Mouse (Mus musculus) common myeloid progenitor, adult 5-6 weeks (primary cell): ENCODE results near the gene Frmpd2. TPM values are rescaled to one million over a fixed set of nuclear protein-coding genes. Genes with fewer than 3 reads are reported as not detected.

Experiments used
- ATAC-seq: replicated peaks from 2 replicates; pipeline ENCODE4 v1.8.0; 2016; ENCODE audit warnings: low read depth, mild to moderate bottlenecking, moderate TSS enrichment, inconsistent platforms; ENCODE audit not compliant: poor library complexity, severe bottlenecking
- total RNA-seq: library from RNA; stranded (forward); fragments of 200-1000, 187-1606 nt; gene quantifications from 2 replicates; pipeline ENCODE4 v1.2.3, GENCODE M21; 2017

Frmpd2 gene
- total RNA-seq, 1 experiment from 2014 or later = not detected

DNA sequence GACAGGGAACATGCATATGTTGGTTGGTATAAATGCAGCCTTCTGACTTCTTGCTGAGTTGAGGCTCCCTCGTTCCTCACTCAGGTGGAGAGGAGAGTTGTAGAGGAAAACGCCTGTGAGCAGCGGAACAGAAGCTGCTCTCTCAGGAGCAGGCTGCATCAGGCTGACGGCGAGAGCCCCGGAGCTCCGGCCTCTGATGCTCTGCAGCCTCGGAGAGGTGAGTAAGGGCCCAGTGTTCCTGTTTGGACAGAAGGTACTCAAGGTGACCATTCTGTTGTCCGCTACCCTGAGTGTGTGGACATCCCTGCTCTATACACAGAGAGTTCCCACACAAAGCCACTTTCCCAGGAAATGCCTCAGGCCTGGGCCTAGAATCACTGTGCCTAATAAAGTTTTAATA is 31.8 kb downstream of the Frmpd2 start:
- ATAC-seq = no peak

DNA sequence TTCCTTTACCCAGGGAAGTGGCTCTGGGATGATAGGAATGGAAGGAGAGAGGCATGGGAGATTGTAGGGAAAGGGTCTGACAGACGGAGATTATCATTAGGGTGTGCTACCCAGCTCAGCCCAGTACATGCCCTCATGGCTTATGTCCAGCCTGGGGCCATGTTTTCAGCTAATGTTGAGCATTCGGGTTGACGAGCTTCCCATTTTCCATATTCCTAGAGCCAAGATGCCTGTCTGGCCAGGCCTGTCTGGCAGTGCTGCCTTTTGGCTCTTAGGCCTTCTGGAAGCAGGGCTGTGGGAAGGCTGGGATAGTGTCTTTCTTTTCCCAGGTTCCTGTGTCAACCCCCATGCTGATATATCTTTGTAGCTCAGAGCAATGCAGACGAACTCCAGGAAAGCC is 35.2 kb downstream of the Frmpd2 start:
- no peak for ATAC-seq

DNA sequence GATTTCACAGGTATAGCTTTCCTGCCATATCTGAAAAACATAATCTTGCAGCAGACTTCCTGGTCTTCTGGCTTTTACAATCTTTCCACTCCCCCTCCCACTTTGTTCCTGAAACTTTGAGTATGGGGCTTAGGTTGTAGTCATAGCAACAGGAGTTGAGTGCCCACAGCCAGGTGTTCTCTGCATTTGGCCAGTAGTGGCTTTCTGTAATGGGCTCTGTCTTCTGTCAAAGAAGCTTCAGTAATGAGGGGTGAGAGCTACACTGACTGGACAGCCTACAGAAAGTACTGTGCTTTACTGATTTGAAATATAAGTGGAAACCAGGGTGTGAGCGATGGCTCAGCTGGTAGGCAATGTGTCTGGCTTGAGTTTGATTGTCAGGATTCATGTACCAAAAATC is 37.2 kb downstream of the Frmpd2 start:
- ATAC-seq = no peak

DNA sequence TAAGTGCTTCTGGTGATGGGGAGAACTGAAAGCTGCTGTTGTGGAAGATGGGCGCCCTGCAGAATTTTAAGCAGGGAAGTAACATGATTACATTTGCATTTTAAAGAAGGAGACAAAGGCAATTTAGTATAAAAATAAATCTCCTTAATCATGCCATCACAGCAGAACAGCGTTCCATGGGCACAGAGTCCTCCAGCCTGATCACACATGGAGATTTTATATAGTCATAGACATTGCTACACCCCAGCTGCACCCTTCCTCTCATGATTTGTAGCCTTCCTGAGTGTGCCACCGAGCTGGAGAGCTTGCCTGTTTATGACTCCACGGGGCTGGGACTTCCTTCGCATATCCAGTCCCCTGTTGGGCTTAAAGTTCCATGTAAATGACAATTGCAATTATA is 42.4 kb downstream of the Frmpd2 start:
- no peak for ATAC-seq

GRCm38 (mm10) chr14:33514756-33515285 is 43.3 kb downstream of the Frmpd2 start:
- ATAC-seq = no peak

DNA sequence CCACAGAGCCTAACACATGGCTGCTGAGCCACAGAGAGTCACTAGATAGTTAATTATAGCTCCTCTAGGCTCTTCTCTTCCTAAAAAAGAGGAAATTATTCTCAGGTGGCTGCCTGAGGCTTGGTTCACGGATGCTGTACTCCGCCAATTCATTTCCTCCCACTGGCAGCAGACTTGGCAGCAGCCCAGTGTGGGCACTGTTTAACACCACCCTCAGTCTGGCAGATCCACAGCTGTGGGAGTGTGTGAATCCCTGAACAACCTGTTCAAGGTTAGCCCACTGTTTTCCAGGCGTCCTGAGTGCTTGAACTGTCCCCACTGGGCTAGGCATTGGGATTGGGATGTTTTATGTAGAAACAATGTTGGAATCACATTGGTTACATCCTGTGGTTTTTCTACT is 50.0 kb downstream of the Frmpd2 start:
- ATAC-seq = peak; percentile 93

DNA sequence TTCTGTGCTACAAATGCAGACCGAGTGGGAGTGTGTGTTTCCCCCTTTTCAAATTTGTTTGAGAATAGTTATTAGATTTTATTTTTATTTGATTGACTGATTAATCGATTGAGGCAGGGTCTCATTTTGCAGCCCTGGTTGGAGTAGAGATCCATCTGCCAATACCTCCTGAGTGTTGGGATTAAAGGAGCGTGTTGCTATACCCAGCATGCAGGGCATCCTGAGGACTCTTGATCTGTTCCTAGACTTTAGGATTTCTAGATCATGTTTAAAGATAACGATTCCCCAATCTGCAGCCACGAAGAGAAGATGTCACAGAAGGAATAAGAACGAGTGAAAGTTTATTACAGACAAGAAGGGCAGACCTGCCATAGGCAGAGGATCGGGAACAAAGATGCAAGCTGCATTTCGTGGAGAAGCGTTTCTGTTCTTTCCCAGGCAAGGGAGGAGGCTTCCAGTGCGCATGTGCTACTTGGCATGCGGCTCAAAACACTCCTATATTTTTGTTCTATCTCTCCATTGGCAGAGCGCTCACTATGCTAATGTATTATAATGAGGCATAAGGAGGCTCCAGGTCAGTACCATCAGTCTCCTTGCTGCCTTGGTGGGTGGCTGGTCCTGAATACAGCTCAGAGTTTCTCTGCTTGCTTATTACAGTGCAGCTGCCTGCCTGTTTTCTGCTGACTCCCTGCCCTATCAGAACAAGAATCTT is 53.9 kb downstream of the Frmpd2 start:
- ATAC-seq = no peak

DNA sequence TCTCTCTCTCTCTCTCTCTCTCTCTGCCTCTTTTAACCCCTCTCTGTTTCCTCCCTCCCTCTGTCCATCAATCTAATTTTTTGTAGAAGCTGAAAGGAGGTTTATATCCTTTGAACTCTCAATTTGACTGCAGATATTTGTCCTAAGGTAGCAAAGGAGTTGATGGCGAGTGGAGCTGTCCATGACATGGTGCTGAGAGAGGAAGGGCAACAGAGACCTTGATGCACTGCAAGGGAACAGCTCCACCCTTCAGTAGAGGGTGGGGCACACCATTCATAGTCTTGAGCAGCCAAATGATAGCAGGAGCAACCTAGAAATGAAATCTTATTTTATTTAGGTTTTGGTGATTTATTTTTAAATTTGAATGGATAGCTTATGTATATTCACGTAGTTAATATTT is 55.1 kb downstream of the Frmpd2 start:
- no peak for ATAC-seq

- ATAC-seq = no peak
These were observed 56.4 kb downstream of the Frmpd2 start for GRCm38 (mm10) chr14:33527938-33528337.

DNA sequence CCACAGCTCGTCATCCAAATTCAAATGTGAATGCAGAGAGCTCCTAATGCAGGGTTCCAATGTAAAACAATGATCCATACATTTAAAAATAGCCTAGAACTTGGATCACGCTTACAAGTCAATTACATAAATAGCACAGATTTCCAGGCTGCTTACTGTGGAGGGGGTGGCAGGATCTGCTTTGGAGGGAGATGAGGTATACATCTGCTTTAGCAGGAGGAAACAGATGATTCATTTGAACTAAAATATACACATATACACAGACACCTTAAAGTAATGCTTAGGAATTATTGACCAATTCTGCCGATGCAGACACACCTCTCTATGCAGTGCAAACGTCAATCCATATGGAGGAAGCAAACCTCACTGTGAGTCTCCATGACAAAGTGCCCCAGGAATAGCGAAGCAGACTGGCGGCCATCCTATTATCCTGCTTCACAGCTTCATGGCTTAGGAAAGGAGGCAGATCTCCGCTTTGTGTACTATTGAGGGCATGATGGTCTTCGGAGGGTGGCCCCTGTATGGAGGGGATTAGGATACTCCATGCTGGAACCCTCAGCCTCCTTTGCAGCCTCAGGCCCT is 59.9 kb downstream of the Frmpd2 start:
- no peak for ATAC-seq

- no peak for ATAC-seq
These were observed 61.3 kb downstream of the Frmpd2 start for GRCm38 (mm10) chr14:33532792-33533191.

GRCm38 (mm10) chr14:33533516-33533915 is 62.0 kb downstream of the Frmpd2 start:
- no peak for ATAC-seq

- ATAC-seq = no peak
These were observed 63.8 kb downstream of the Frmpd2 start for GRCm38 (mm10) chr14:33535317-33535716.

DNA sequence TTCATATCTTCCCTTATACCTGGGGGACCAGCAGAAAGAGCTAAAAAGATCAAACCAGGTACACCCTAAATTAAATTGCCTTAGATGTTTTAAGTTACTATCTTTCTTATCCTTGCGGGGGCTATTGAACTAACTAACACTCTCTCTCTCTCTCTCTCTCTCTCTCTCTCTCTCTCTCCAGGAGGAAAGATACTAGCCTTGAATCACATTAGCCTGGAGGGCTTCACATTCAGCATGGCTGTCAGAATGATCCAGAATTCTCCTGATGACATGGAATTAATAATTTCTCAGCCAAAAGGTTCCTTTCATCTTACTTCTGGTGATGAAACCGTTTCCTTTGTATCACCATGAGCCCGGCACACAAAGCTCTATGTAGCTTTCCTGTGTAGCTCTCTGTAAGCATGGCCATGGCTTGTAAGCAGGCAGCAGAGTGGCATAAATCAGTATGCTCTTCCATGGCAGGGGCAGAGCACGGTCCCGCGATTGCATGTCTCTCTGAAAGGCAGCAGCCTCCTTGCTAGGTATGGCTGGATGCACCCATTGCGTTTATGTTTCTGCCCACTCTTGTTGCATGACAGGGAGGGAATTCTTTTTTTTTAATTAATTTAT is 68.2 kb downstream of the Frmpd2 start:
- no peak for ATAC-seq

GRCm38 (mm10) chr14:33545565-33546143 is 74.2 kb downstream of the Frmpd2 start:
- no peak for ATAC-seq

GRCm38 (mm10) chr14:33548650-33549049 is 77.2 kb downstream of the Frmpd2 start:
- ATAC-seq = no peak

- no peak for ATAC-seq
These were observed 78.4 kb downstream of the Frmpd2 start for GRCm38 (mm10) chr14:33549856-33550255.

DNA sequence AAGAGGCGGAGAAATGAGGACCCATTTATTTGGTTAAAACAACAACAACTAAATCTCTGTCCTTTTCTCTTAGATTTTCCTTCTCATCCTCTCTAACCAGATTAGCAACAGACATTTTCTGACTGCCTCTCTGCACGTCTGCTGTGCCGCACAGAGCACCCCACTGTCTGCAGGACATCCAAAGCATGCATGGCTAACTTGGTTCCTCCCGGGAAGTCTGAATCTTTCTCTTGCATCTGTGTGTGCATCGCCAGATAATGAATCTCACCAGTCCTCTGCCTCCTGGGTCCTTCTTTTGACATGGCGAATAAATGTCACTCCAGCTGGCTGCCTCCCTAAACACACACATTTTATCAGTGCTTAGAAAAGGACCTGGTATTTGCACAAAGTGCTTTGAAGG is 99.2 kb downstream of the Frmpd2 start:
- no peak for ATAC-seq

DNA sequence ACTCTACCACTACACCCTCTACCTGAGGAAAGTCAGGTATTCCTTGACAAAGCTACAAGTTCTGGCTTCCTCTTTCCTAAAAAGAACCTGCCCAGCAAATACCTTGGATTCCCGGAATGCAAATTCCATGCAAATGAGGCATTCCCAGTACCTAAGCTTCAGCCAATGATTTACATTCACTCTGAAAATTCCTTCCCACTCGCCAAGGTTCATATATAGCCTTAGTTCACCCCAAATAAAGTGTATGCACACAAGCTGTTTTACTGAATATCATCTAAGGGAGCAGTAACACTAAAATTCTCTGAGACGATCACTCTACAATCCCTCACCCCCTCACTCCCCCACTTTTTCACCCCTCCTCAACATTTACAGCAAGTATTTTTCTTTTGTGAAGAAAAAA is 102.1 kb downstream of the Frmpd2 start:
- ATAC-seq = no peak

GRCm38 (mm10) chr14:33579771-33580484 is 108.4 kb downstream of the Frmpd2 start:
- ATAC-seq = no peak
